Mouse (Mus musculus) forelimb bud, embryonic 11.5 days (tissue): ENCODE results near the gene Flna.

Experiments
- DNase-seq: peaks from one replicate; pipeline ENCODE4 v3.0.0-alpha.2; 2012; ENCODE audit warnings: low read depth, low spot score

Gene Flna

GRCm38 (mm10) chrX:74249615-74250014, at the start of gene Flna:
TSS of gene Flna (minus strand) at chrX:74249820.
- no peak for DNase-seq

GRCm38 (mm10) chrX:74298348-74298747, 48.7 kb upstream of the Flna start:
- no peak for DNase-seq

- peak; percentile 91 for DNase-seq
These were observed 47.2 kb upstream of the Flna start, which contains the start of gene Atp6ap1 for GRCm38 (mm10) chrX:74296538-74297448. TSS of gene Atp6ap1 (plus strand) at chrX:74297097.

- no peak for DNase-seq
These were observed 43.8 kb upstream of the Flna start for GRCm38 (mm10) chrX:74293431-74293830.

GRCm38 (mm10) chrX:74283092-74283437, 33.4 kb upstream of the Flna start:
- DNase-seq: no peak

GRCm38 (mm10) chrX:74282395-74283091, 32.9 kb upstream of the Flna start:
- peak; percentile 78 for DNase-seq

- DNase-seq: peak; percentile 58
These were observed 32.2 kb upstream of the Flna start, which contains the start of the genes Taz and Dnase1l1 for GRCm38 (mm10) chrX:74281732-74282394. TSS of gene Taz (plus strand) at chrX:74281912. TSS of gene Dnase1l1 (minus strand) at chrX:74282337.

GRCm38 (mm10) chrX:74281041-74281731, 31.6 kb upstream of the Flna start:
- DNase-seq: no peak

- DNase-seq: no peak
These were observed 28.3 kb upstream of the Flna start for GRCm38 (mm10) chrX:74277916-74278315.

GRCm38 (mm10) chrX:74273422-74274322, 24.1 kb upstream of the Flna start:
- DNase-seq: no peak

GRCm38 (mm10) chrX:74270902-74271551, 21.4 kb upstream of the Flna start:
- DNase-seq: peak; percentile 40

- peak; percentile 97 for DNase-seq
These were observed 20.7 kb upstream of the Flna start, which contains the start of gene Rpl10 for GRCm38 (mm10) chrX:74270062-74270901. TSS of gene Rpl10 (plus strand) at chrX:74270812.

GRCm38 (mm10) chrX:74269736-74270061, 20.1 kb upstream of the Flna start:
- no peak for DNase-seq

GRCm38 (mm10) chrX:74257746-74258145, 8.1 kb upstream of the Flna start:
- DNase-seq: no peak

GRCm38 (mm10) chrX:74254888-74255565, 5.4 kb upstream of the Flna start:
- no peak for DNase-seq

GRCm38 (mm10) chrX:74254153-74254887, 4.7 kb upstream of the Flna start, which contains the start of gene Emd:
TSS of gene Emd (plus strand) at chrX:74254687.
- peak; percentile 90 for DNase-seq

- DNase-seq: peak; percentile 83
These were observed 969 bp downstream of the Flna start for GRCm38 (mm10) chrX:74248651-74249050.

- no peak for DNase-seq
These were observed 2.9 kb downstream of the Flna start for GRCm38 (mm10) chrX:74246693-74247092.
